Mouse (Mus musculus) MEL (cell line): ENCODE measurements around the gene Prkce.

Experiments used
- BHLHE40 ChIP-seq: IDR thresholded peaks from 2 replicates; pipeline ENCODE4 v1.6.1; 2012; ENCODE audit warnings: low read depth, mild to moderate bottlenecking, inconsistent platforms, low read length, improper control_type of control experiment, borderline replicate concordance
- CHD2 ChIP-seq: IDR thresholded peaks from 2 replicates; pipeline ENCODE4 v1.6.1; 2011; ENCODE audit warnings: low read length, improper control_type of control experiment
- CTCF ChIP-seq, 3 experiments: IDR thresholded peaks in 2 of 3; conservative IDR thresholded peaks in 1 of 3; 2 replicates each; pipeline ENCODE4 v1.5.1; 2011 to 2012; ENCODE audit warnings: low read length in 3 of 3, low read depth in 2 of 3, mild to moderate bottlenecking in 2 of 3, improper control_type of control experiment in 1 of 3, inconsistent platforms in 1 of 3, mixed read lengths in 1 of 3, moderate library complexity in 1 of 3; ENCODE audit not compliant: control insufficient read depth in 1 of 3, insufficient read depth in 1 of 3, poor library complexity in 1 of 3, severe bottlenecking in 1 of 3
- EP300 ChIP-seq, 2 experiments: IDR thresholded peaks; 2 replicates each; pipeline ENCODE4 v1.6.1; 2011; ENCODE audit warnings: improper control_type of control experiment in 2 of 2, low read length in 2 of 2, low read depth in 1 of 2, mild to moderate bottlenecking in 1 of 2
- MAX ChIP-seq: IDR thresholded peaks from 2 replicates; pipeline ENCODE4 v1.6.1; 2011; ENCODE audit warnings: low read length, improper control_type of control experiment
- POLR2A ChIP-seq, 2 experiments: IDR thresholded peaks; 2 replicates each; pipeline ENCODE4 v1.6.1; 2011 to 2012; ENCODE audit warnings: low read length in 2 of 2, mild to moderate bottlenecking in 2 of 2, control low read depth in 1 of 2, improper control_type of control experiment in 1 of 2, low read depth in 1 of 2, moderate library complexity in 1 of 2; ENCODE audit not compliant: control insufficient read depth in 1 of 2, insufficient read depth in 1 of 2, poor library complexity in 1 of 2
- RCOR1 ChIP-seq: IDR thresholded peaks from 2 replicates; pipeline ENCODE4 v1.6.1; 2012; ENCODE audit warnings: low read depth, mild to moderate bottlenecking, inconsistent platforms, low read length, improper control_type of control experiment
- TAL1 ChIP-seq: IDR thresholded peaks from 2 replicates; pipeline ENCODE4 v1.6.1; 2012; ENCODE audit warnings: mild to moderate bottlenecking, inconsistent platforms, low read length, moderate library complexity, mixed read lengths
- TCF12 ChIP-seq: IDR thresholded peaks from 2 replicates; pipeline ENCODE4 v1.6.1; 2014; ENCODE audit warnings: low read depth, mild to moderate bottlenecking, inconsistent platforms, low read length, improper control_type of control experiment, moderate library complexity
- USF2 ChIP-seq, 2 experiments: IDR thresholded peaks; 2 replicates each; pipeline ENCODE4 v1.6.1; 2011 to 2012; ENCODE audit warnings: improper control_type of control experiment in 2 of 2, low read length in 2 of 2, borderline replicate concordance in 1 of 2, inconsistent platforms in 1 of 2, low read depth in 1 of 2, mild to moderate bottlenecking in 1 of 2; ENCODE audit not compliant: insufficient read depth in 1 of 2
- ZC3H11A ChIP-seq: IDR thresholded peaks from 2 replicates; pipeline ENCODE4 v1.6.1; 2012; ENCODE audit warnings: low read depth, mild to moderate bottlenecking, inconsistent platforms, low read length, improper control_type of control experiment
- ZNF384 ChIP-seq: IDR thresholded peaks from 2 replicates; pipeline ENCODE4 v1.6.1; 2012; ENCODE audit warnings: low read depth, mild to moderate bottlenecking, inconsistent platforms, low read length, improper control_type of control experiment

DNA sequence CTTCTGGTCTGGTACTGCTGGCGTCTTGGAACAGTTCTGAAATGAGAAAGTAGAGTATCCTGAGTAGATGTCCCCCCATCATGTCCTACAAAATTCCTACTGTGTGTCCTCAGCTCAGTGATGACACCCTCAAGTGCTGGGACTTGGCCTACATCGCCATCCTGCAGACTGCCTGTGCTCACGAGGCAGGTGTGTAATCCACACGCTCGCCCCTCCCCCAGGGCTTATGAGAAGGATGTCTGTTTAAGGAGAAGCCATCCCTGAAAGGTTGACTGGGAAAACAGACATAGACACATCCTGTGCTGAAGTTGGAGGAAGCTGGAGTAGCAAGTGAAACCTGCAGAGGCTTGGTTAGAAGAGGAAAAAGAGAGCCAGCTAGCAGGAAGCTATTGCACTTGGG is 422.1 kb downstream of the Prkce start:
- TF ChIP-seq TAL1, result no peak
- TF ChIP-seq CTCF (IDR thresholded peaks at IDR 0.05 in 2 of 3, conservative IDR thresholded peaks at IDR 0.05 in 1 of 3; ENCODE audit: control insufficient read depth in 1 of 3, insufficient read depth in 1 of 3, low read depth in 2 of 3, low read length in 3 of 3, poor library complexity in 1 of 3, severe bottlenecking in 1 of 3), result no peak
- no peak for TF ChIP-seq RCOR1
- TF ChIP-seq BHLHE40, result no peak
- no peak for TF ChIP-seq TCF12
- no peak for TF ChIP-seq ZNF384
- no peak for TF ChIP-seq ZC3H11A
- no peak for TF ChIP-seq USF2 (IDR thresholded peaks at IDR 0.05; ENCODE audit: borderline replicate concordance in 1 of 2, insufficient read depth in 1 of 2, low read depth in 1 of 2, low read length in 2 of 2)
- TF ChIP-seq MAX, result no peak
- no peak for TF ChIP-seq POLR2A (IDR thresholded peaks at IDR 0.05; ENCODE audit: control insufficient read depth in 1 of 2, insufficient read depth in 1 of 2, low read depth in 1 of 2, low read length in 2 of 2, poor library complexity in 1 of 2)
- TF ChIP-seq CHD2, result no peak
- no peak for TF ChIP-seq EP300 (IDR thresholded peaks at IDR 0.05; ENCODE audit: low read depth in 1 of 2, low read length in 2 of 2)
